Mouse (Mus musculus): ENCODE measurements at regions not wholly inside any gene's neighbourhood (a gene's known extent, or its start where the extent isn't known, plus 50 kb on each side); places are given as distances from the start of the nearest gene placed in this dataset.

DNA sequence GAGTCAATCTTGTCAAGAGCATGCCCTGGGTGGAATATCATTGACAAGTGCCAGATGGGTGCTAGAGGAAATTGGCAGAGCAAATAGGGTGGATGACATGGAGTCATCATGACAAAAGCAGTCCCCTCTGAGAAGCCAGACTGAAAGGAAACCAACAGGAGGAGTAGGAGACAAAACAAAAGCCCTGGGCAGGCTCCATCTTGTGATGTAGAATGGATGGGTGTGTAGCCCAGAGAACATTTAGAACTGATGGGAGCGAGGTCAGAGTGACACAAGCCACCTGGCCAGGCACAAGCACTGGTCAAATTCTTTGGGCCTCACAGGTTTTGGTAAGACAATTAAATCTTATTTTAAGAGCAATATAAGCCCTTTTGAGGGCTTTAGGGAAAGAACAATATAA is 310.4 kb upstream of the Nmur2 start:
- TF ChIP-seq CTCF (IDR thresholded peaks at IDR 0.05; ENCODE audit: low read depth): no peak
- no peak for TF ChIP-seq EP300 (IDR thresholded peaks at IDR 0.05; ENCODE audit: low read depth)
